Mouse (Mus musculus) E14TG2a.4 (cell line): ENCODE data around the gene Arvcf.

Source experiments
- H3K27me3 ChIP-seq: 2 replicates; pipeline ENCODE4 v1.6.1; 2014; ENCODE audit warnings: low read length, control low read depth; ENCODE audit not compliant: insufficient read depth
- H3K36me3 ChIP-seq: 2 replicates; pipeline ENCODE4 v1.6.1; 2014; ENCODE audit warnings: low read length, control low read depth; ENCODE audit not compliant: insufficient read depth
- H3K4me1 ChIP-seq: replicated peaks from 2 replicates; pipeline ENCODE4 v1.6.1; 2014; ENCODE audit warnings: low read depth, low read length, control low read depth
- H3K4me3 ChIP-seq: replicated peaks from 2 replicates; pipeline ENCODE4 v1.5.1; 2014; ENCODE audit warnings: mild to moderate bottlenecking, low read length
- H3K9me3 ChIP-seq: 2 replicates; pipeline ENCODE4 v1.6.1; 2014; ENCODE audit warnings: low read length, control low read depth
- CTCF ChIP-seq: conservative IDR thresholded peaks from 2 replicates; pipeline ENCODE4 v1.5.1; 2014; ENCODE audit warnings: low read length
- NANOG ChIP-seq: IDR thresholded peaks from 2 replicates; pipeline ENCODE4 v1.6.1; 2014; ENCODE audit warnings: borderline replicate concordance, low read length, mixed read lengths
- POU5F1 ChIP-seq: IDR thresholded peaks from 2 replicates; pipeline ENCODE4 v1.6.1; 2014; ENCODE audit warnings: low read length, borderline replicate concordance

Gene Arvcf

DNA sequence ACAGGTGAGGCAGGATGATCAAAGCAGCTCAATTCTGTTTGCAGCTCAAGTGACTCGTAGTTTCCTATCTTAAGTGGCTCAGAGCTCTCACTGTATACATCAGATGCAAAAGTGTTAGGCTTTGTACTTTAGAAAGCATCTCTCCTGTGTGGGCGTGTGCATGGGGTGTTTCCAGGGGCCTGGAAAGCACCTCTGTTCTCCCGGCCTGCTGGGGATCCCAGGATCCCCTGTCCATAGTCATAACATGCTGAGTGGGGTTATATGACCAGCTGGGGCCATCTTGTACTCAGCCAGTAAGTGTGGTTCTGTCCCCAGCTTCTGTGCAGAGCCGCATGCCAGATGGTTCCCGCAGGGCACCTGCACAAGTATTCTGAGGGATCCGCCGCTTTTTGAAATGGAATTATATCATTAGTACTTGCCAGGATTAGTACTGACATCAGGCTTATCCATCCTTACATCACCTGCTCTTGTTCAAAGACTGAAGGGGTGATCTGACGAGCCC is 104.4 kb downstream of the Arvcf start:
- Histone ChIP-seq H3K4me3 (no peak overlapping the region), H3K4me1 (peaks cover 10% of the 10 kb centered on the region), H3K27me3 (peaks cover 12% of the 10 kb centered on the region), H3K9me3 (no peaks in the 10 kb centered on the region), H3K36me3 (no peaks in the 10 kb centered on the region)
- no peak for TF ChIP-seq CTCF
- no peak for TF ChIP-seq POU5F1
- no peak for TF ChIP-seq NANOG

DNA sequence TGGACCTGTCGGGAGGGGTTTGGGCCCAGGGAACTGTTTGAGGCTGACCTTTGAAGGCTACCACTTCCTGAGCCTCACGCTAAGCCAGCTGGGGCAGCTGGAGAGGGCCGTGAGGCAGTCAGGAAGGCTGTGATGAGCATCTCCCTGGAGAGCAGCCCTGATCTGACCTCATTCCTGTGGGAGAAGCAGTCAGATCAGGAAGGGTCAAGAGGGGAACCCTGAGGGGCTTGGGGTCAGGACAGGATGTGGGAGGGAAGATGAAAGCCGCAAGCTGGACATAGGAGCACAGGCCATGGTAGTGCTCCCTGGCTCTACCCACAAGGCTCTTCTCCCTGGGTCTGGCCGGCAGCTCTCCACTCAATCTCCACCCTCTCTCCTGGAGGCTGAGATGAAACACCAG is 105.9 kb downstream of the Arvcf start:
- Histone ChIP-seq H3K4me1 (peaks cover 17% of the 10 kb centered on the region), H3K9me3 (no peaks in the 10 kb centered on the region), H3K36me3 (no peaks in the 10 kb centered on the region), H3K4me3 (no peak overlapping the region), H3K27me3 (peaks cover 22% of the 10 kb centered on the region)
- TF ChIP-seq NANOG (no peak), POU5F1 (no peak), CTCF (no peak)

DNA sequence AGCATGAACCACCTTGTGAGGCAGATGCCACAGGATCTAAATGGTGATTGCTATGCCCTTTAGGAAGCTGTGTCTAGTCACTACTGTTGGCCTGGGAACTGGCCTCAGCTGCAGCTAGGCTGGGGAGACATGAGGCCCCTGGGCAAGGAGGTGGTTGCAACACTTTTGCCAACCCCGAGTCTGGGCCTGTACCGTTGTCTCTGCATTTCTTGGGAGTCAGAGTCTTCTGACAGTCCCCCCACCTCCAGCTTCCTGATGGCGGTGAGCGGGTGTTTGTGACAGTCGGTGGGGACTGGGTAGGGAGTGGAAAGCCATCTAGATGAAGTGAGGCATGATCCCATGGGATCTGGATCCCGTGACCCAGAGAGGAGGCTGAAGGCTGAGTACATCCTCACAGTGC is 107.4 kb downstream of the Arvcf start:
- peaks cover 32% of the 10 kb centered on the region for H3K4me1 ChIP-seq
- H3K36me3 ChIP-seq, result no peaks in the 10 kb centered on the region
- no peak overlapping the region for H3K4me3 ChIP-seq
- TF ChIP-seq POU5F1 (no peak), CTCF (no peak), NANOG (no peak)
- no peaks in the 10 kb centered on the region for H3K9me3 ChIP-seq
- H3K27me3 ChIP-seq, result peaks cover 22% of the 10 kb centered on the region
